Mouse (Mus musculus) cerebellum, adult 2 months (tissue): ENCODE measurements at regions not wholly inside any gene's neighbourhood (a gene's known extent, or its start where the extent isn't known, plus 50 kb on each side); places are given as distances from the start of the nearest gene placed in this dataset.

Experiments used
- DNase-seq, 2 experiments: peaks; one replicate each; pipeline ENCODE4 v3.0.0; 2021
- H3K27ac ChIP-seq: fragments of 200-500 bp; 2 replicates; pipeline ENCODE4 v1.5.1; 2012; ENCODE audit warnings: low read length, control low read depth, inconsistent platforms; ENCODE audit not compliant: insufficient read depth
- H3K27me3 ChIP-seq: fragments of 200-500 bp; 2 replicates; pipeline ENCODE4 v1.6.1; 2012; ENCODE audit warnings: inconsistent platforms, mild to moderate bottlenecking, low read length, moderate library complexity; ENCODE audit not compliant: control insufficient read depth, insufficient read depth
- H3K4me1 ChIP-seq: fragments of 200-500 bp; 2 replicates; pipeline ENCODE4 v1.6.1; 2011; ENCODE audit warnings: low read length; ENCODE audit not compliant: control insufficient read depth, insufficient read depth
- H3K4me3 ChIP-seq: fragments of 200-500 bp; replicated peaks from 2 replicates; pipeline ENCODE3; 2011; ENCODE audit warnings: mild to moderate bottlenecking, low read depth, low read length, control low read depth; ENCODE audit not compliant: insufficient read depth
- CTCF ChIP-seq: fragments of 200-500 bp; IDR thresholded peaks from 2 replicates; pipeline ENCODE4 v1.5.1; 2011; ENCODE audit warnings: low read depth, mild to moderate bottlenecking, control low read depth, low read length, moderate library complexity, borderline replicate concordance; ENCODE audit not compliant: insufficient read depth
- POLR2A ChIP-seq: fragments of 200-500 bp; IDR thresholded peaks from 2 replicates; pipeline ENCODE4 v1.6.1; 2011; ENCODE audit warnings: low read length, control low read depth, borderline replicate concordance; ENCODE audit not compliant: insufficient read depth
- WGBS: fragments of 180-500 bp; shearing (Covaris S2); methylation state at CpG from one replicate; pipeline ENCODE4 v1.1.7; 2018; 5-methylcytosine and 5-hydroxymethylcytosine counted together

DNA sequence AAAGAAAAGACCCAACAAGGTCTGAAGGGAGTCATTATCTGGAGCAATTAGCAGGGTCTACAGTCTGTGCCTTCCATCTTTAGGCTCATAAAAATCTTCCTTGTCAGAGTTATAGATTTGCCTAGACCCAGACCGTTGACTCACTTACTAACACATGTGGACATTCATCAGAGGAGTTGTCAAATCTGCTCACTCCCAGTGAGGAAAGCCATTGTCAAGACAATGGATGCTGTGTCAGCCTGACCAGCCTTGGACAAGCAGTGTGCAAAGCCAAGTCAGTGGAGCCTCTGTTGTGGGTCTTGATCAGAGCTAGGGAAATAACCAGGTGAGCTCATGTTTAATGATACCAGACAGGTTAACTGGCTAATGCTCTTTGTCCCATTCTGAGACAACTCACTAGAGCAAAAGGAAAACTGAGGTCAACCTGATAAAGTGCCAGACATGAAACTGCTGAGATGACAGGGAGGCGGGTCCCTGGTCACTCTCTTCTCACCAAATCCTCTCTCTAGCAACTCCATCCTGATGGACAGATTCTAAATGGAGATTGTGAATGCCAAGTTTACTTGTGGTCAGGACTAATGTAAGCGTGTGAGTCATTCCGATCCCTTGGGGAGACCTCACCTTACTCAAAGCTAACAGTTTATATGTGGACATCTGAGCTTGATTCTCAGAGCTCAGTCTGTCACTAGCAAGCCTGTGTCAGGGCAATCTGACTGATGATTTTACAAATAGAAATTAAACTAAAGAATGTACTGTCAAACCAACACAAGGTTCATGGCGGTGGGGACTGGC is 320.6 kb upstream of the Gm26657 start:
- no peaks in the 10 kb centered on the region for H3K27me3 ChIP-seq
- WGBS = 87% methylated on average over 5 of the region's 5 CpGs
- H3K4me3 ChIP-seq = no peak overlapping the region
- no peak for DNase-seq
- no peak overlapping the region for H3K27ac ChIP-seq
- TF ChIP-seq POLR2A = no peak
- no peak for TF ChIP-seq CTCF
- no peaks in the 10 kb centered on the region for H3K4me1 ChIP-seq

DNA sequence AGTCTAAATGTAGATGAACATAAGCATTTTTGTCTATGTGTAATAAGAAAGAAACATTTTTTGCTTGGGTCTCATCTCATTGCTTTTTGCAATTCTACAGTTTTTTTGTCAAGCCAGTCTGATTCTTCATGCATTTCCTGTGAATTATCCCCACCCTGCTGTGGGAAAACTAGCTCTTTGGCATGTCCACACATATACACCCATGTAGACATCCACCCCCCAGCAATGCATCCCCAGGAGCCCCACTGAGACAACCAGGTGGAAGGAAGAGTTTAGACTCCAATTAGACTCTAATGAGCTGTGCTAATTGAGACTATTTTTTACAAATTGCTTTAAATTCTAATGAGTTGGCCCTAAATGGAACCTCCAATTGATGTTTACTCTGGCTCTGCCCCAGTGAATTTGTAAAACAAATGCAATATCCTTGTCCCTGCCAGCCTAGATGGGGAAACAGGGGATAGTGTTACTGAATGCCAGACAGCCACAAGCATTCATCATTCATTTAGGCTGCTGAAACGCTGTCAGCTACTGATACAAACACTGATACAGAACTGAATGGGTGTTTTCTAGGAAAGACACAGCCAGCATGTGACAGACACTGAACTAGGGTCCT is 328.7 kb upstream of the Gm26657 start:
- Histone ChIP-seq H3K27me3 (no peaks in the 10 kb centered on the region), H3K4me1 (no peaks in the 10 kb centered on the region), H3K27ac (no peak overlapping the region), H3K4me3 (no peak overlapping the region)
- 46% methylated on average over 1 of the region's 1 CpGs for WGBS
- no peak for DNase-seq
- TF ChIP-seq CTCF = no peak
- TF ChIP-seq POLR2A = no peak

- Histone ChIP-seq H3K4me3 (no peak overlapping the region), H3K27ac (no peak overlapping the region), H3K4me1 (no peaks in the 10 kb centered on the region), H3K27me3 (no peaks in the 10 kb centered on the region)
- no peak for DNase-seq
- TF ChIP-seq POLR2A (no peak), CTCF (no peak)
Measured at GRCm38 (mm10) chr4:56393793-56394192, 346.1 kb upstream of the Gm26657 start.

DNA sequence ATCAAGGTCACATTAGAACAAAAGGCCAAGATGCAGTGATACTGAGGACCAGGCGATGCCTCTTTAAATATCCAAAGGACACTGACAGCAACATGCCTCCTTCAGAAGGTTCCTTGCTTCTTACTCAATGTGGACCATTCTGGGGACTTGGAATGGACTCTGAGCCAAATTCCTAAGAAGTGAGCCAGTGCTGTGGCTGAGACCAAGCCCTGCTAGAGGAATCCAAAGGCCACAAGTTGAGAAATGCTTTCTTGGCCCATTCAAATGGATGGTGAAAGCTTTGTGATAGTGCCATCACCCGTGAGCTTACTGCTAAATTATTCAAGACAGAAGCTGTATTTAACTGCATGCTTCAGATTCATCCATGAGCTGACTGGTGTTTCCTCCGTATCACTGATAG is 352.8 kb upstream of the Gm26657 start:
- no peaks in the 10 kb centered on the region for H3K4me1 ChIP-seq
- no peak for TF ChIP-seq POLR2A
- no peak for TF ChIP-seq CTCF
- no peaks in the 10 kb centered on the region for H3K27me3 ChIP-seq
- H3K4me3 ChIP-seq = no peak overlapping the region
- DNase-seq = no peak
- no peak overlapping the region for H3K27ac ChIP-seq
- 67% methylated on average over 3 of the region's 3 CpGs for WGBS

GRCm38 (mm10) chr4:56375745-56376144 is 364.1 kb upstream of the Gm26657 start:
- H3K4me3 ChIP-seq = no peak overlapping the region
- TF ChIP-seq CTCF (no peak), POLR2A (no peak)
- H3K27me3 ChIP-seq = no peaks in the 10 kb centered on the region
- WGBS = 50% methylated on average over 5 of the region's 5 CpGs
- H3K4me1 ChIP-seq = no peaks in the 10 kb centered on the region
- peak in 1 of 2 experiments; percentile 6 for DNase-seq
- H3K27ac ChIP-seq = no peak overlapping the region

DNA sequence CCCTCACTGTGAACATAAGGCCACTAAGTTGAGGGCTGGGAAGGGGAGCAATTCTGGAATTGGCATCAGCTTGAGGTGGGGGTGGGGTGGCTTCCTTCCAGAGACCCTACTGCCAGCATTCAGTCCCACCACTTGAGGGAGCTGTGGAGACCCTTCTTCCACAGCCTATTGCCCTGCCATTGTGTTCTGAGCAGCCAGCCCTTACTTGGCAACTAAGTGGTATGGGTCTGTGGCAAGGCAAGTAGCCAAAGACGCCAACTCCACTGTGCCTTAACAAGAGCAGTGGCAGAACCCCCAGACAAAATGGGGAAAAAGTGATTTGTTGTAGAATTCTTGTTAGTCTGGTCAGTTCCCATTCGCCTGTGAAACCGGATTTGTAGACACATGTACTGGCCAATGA is 365.4 kb upstream of the Gm26657 start:
- Histone ChIP-seq H3K4me3 (no peak overlapping the region), H3K27ac (no peak overlapping the region), H3K27me3 (no peaks in the 10 kb centered on the region), H3K4me1 (no peaks in the 10 kb centered on the region)
- 78% methylated on average over 3 of the region's 3 CpGs for WGBS
- no peak for TF ChIP-seq POLR2A
- TF ChIP-seq CTCF = no peak
- DNase-seq = no peak

DNA sequence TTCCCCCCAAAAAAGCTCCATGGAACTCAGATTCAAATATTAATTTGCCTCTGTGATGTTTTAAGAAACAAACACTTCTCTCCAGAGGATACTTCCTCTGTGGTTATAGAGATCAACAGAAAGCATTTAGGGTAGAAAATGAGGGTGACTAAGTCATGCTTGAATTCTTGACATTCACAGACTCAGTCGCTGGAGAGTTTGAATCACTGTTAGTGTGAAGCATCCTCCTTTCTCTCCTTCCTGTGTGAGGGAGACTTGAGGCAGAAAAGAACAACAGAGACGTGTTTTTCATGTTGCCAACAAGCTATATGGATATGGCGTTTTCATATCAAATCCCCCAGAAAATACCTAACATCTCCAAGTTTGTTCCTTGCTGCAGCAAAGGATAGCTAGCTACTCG is 366.1 kb upstream of the Gm26657 start:
- Histone ChIP-seq H3K4me1 (no peaks in the 10 kb centered on the region), H3K27me3 (no peaks in the 10 kb centered on the region), H3K27ac (no peak overlapping the region), H3K4me3 (no peak overlapping the region)
- 77% methylated on average over 4 of the region's 4 CpGs for WGBS
- DNase-seq = no peak
- TF ChIP-seq POLR2A = no peak
- no peak for TF ChIP-seq CTCF

DNA sequence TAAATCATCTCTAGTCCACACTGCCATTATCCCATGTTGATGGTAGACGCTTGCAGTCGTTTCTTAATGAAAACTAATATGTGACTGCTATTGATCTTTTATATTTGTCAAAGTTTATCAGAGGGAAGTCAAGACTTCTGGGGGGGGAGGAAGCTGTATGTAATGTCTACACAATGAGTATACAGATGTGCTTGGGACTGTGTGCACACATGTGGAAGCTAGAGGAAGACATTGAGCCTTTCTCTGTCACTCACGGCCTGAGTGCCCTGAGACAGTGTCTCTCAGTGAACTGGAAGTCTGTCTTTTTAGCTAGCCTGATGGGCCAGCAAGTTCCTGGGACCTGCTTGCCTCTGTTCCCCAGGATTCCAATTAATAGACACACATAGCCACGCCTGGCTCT is 366.7 kb upstream of the Gm26657 start:
- DNase-seq = no peak
- H3K4me1 ChIP-seq = no peaks in the 10 kb centered on the region
- H3K27me3 ChIP-seq = no peaks in the 10 kb centered on the region
- TF ChIP-seq CTCF = no peak
- no peak for TF ChIP-seq POLR2A
- H3K4me3 ChIP-seq = no peak overlapping the region
- H3K27ac ChIP-seq = no peak overlapping the region
- WGBS = 91% methylated on average over 4 of the region's 4 CpGs
